In the genomic region with DNA sequence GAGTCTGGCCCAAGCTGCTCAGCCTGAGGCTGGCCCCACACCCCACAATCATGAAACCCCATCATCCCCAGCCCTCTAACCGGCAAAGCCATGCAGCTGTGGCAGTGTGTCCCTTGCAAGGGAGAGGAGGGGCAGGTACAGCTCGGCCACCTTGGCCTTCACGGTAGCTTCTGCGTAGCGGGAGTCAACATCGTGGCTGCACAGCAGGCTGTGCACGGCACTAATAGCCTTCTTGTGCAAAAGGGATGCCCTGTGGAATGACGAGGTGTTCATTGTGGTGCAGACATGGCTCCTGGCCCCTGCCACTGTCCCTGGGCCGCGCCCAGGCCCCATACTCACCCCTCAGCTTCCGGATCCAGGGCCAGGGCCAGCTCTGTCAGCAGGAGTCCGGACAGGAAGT, we compare ENCODE assay signal across 1 mouse cellular context.
A peak's percentile ranks its signal among the peaks of the same experiment; 100 is the strongest.
TF ChIP-seq lines count a peak whose summit lies in the region.

No protein-coding gene starts in this region.

TF ChIP-seq in MEL, 35 proteins besides CTCF, POLR2A, EP300 and RAD21:
- TF ChIP-seq MEF2A (IDR thresholded peaks at IDR 0.05; ENCODE audit: extremely low read depth, insufficient replicate concordance, low read depth, low read length, poor library complexity, severe bottlenecking) (no peak), POLR2AphosphoS5 (IDR thresholded peaks at IDR 0.05; ENCODE audit: borderline replicate concordance, low read depth, low read length) (0 out of 2 replicates have a peak, but pooled peaks have one; percentile 83)
